Mouse (Mus musculus) kidney, postnatal 14 days (tissue): ENCODE measurements around the gene Klhl2.

Experiments used
- DNase-seq: peaks from one replicate; pipeline ENCODE4 v3.0.0; 2022; ENCODE audit warnings: mixed read lengths

Gene Klhl2

GRCm38 (mm10) chr8:64849897-64850541 is at the start of gene Klhl2:
Gene Klhl2, minus strand, starts transcription at chr8:64850017.
- DNase-seq: peak; percentile 88

- no peak for DNase-seq
Measured at GRCm38 (mm10) chr8:64898710-64899109, 48.9 kb upstream of the Klhl2 start.

DNA sequence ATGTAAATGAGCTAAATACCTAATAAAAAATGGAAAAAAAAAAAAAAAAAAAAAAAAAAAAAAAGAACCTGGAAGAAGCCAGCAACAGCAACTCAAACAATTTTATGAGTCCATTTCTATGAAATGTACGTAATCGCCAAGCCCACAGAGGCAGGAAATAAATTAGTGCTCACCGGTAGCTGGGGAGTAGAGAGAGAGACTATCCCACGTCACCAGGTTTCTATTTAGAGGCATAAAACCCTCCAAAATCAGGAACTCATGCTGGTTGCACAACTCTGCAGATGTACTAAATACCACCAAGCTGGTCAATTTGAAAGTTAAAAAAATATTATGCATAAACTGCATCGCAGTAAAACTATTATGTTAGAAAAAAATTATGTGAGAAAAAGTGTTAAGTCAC is 46.9 kb upstream of the Klhl2 start:
- DNase-seq: no peak

DNA sequence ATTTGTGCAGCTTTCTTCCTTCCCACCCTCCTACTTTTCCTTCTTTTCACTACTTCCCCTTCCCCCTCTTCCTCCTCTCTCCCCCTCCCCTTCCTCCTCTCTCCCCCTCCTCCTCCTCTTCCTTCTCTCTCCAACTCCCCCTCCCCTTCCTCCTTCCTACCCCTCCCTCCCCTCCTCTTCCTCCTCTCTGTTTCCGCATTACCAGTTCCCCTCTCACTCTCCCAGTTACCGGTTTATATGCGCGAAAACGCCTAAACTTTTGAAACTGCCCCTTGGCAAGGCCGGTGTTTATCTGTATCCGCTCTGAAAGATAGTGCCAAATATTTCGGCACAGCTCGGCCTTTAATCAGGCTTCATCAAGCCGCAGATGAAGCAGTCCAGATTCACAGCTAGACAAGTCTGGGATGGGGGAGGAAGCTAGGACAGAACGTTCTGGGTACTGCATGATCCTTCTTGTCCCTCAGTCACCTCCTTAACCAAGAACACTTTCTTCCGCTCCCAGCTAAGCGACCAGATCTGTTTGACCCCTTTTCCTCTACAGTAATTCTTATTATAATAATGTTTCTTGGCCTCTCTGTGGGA is 30.9 kb upstream of the Klhl2 start:
- peak; percentile 72 for DNase-seq

DNA sequence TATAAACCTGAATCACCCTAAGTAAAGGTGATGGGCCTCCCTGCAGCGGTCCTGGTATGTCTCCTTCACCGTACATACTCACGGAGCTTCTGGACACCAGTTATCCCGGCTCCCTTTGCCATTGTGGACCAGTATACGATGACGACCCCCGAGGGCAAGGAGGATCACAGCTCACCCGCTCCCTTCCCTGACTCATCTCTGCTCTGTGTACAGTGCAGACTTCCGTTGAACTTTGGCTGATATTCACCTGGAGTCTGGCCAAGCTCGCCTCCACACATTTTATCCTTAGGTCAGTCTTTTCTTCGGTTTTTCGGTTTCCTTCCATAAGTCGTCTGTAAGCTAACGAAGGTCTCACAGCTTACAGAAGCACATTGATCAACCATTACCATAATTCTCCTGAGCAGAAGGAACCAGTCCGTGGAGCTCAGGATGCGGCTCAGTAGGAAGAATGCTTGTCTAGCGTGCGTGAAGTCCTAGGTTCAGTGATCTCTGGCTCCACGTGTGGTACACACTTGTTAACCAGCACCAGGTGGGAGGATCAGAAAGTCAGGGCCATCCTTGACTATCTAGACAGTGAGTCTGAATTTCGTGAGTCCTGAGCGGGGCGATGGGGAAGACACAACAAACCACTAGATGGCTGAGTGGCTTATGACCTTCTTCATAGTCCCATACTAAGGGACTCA is 28.0 kb upstream of the Klhl2 start:
- peak; percentile 48 for DNase-seq

DNA sequence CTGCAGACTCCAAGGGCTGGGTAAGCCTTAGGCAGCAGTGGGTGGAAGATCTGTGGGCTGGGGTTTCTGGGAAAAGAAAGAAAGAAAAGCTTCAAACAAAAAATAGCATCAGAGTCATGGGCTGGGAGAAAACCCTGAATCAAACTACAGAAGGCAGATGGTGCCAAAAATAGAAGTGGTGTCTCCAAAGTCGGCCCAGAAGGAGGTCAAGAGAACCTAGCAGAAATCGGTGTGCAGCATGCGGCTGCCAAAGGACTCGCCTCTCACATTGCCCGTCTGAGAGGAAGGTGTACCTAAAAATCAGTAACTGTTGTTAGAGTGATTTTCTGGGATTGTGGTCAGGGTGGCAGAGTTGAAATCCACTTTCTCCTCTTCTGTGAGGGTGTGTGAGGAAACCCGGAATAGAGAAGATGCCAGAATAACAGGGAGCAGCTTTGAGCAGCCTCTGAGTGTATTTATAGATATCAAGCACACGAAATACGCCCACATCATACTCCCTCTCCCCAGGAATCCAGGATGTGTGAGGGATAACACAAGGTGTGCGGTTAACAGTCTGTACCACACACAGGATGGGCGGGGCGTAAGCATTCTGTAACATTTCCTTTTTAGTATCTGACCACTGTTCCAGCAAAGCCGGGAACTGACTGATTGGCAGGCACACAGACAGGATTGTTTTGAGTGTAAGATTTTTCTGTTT is 21.8 kb upstream of the Klhl2 start:
- no peak for DNase-seq

- DNase-seq: no peak
Measured at GRCm38 (mm10) chr8:64870218-64870617, 20.4 kb upstream of the Klhl2 start.

GRCm38 (mm10) chr8:64849091-64849896 is 523 bp downstream of the Klhl2 start:
- DNase-seq: no peak

DNA sequence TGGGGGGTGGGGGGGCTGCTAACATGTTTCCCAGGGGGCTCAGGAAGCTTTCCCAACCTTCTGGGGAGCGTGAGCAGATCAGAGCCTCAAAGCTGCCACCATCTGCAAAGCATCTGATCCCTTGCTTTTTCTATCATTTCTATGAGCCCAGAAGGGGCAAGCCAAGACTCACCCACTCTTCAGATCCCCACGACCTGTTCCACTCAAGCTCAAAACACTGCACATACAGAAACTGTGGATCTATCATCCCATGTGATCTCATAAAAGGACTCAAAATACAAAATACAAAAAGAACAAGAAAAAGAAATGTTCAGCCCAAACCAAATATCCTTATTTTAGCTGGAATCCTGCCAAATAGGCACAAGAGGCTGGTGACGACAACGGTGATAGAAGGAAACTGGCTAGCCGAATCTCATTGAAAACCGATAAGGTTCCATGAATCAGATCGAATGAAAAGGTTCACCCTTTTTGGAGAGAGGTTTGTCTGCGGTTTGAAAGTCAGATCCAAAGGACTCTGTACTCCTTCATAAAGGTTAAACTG is 1.5 kb downstream of the Klhl2 start:
- DNase-seq: no peak

DNA sequence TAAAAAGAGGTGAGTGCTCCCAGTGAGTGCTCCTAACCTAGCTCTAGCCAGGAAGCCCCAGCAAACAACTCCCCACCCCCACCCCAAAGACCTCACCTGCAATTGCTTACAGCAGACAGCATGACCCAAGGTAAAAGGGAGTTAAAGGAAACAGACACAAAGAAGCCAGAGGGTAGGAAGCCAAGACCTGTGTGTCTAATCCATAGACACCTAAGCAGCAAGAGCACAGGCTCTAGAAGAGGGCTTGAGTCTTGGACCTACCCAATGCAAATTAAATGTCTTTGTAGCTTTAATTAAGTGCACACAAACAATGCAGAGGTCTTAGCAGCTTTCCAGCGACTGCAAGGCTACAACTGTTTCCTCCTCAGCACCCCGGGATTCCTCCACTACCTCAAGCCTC is 2.2 kb downstream of the Klhl2 start:
- no peak for DNase-seq

- DNase-seq: no peak
Measured at GRCm38 (mm10) chr8:64847241-64847640, 2.6 kb downstream of the Klhl2 start.

- no peak for DNase-seq
Measured at GRCm38 (mm10) chr8:64845314-64845713, 4.5 kb downstream of the Klhl2 start.

GRCm38 (mm10) chr8:64844043-64844481 is 5.8 kb downstream of the Klhl2 start:
- DNase-seq: no peak

- no peak for DNase-seq
Measured at GRCm38 (mm10) chr8:64843168-64843567, 6.6 kb downstream of the Klhl2 start.

DNA sequence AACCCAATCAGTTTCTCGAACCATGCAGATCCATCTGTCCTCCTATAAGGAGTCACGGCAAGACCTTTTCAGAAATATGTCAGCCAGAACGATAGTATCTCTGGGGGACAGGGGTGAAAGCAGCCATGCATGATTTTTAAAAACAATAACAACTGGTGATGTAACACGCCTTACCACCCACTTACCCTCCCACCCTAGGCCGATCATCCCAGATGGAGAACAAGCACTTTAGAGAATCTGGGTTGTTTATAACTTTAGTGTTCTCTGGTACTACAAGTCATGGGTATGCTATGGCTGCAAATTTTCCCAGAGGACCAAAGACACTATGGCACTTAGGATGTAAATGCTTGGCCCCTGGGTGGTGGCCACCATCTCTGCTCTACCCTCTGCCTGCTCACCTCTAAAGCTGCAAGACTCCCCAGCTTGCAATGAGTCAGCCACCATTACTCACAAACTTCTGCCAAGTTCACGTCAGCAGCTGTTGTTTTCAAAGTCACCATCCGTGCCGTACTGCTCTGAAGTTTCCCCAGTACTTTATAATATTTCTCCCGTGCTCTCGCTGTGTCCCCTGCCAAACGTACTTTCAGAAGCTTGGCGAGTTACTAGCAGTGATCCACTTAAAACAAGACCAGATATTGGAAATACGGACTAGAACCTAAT is 7.9 kb downstream of the Klhl2 start:
- DNase-seq: no peak

- DNase-seq: no peak
Measured at GRCm38 (mm10) chr8:64839628-64840027, 10.2 kb downstream of the Klhl2 start.

DNA sequence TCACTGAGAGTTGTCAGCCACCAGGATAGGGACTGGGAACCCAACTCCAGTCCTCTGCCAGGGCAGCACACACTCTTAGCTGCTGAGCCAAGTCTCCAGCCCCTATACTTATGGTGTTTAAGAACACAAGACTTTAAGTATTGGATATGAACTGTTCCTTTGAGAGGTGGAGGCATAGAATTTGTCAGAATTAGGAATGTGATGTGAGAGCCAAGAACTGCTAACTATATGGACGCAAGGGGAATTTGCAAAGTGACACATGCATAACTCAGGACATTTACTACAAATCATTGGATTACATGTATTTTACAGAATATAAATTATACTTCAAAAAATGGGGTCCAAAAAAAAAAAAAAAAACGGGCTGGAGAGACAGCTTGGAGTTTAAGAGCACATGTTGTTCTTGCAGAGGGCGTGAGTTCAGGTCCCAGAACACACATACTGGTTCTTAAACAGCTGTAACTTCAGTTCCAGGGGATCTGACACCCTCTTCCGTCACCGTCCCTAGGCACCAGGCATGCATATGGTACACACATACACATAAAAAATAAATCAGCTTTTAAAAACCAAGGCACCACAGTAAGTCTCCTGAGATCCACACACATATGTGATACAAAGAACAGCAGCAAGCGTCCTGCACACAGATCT is 14.2 kb downstream of the Klhl2 start:
- no peak for DNase-seq

DNA sequence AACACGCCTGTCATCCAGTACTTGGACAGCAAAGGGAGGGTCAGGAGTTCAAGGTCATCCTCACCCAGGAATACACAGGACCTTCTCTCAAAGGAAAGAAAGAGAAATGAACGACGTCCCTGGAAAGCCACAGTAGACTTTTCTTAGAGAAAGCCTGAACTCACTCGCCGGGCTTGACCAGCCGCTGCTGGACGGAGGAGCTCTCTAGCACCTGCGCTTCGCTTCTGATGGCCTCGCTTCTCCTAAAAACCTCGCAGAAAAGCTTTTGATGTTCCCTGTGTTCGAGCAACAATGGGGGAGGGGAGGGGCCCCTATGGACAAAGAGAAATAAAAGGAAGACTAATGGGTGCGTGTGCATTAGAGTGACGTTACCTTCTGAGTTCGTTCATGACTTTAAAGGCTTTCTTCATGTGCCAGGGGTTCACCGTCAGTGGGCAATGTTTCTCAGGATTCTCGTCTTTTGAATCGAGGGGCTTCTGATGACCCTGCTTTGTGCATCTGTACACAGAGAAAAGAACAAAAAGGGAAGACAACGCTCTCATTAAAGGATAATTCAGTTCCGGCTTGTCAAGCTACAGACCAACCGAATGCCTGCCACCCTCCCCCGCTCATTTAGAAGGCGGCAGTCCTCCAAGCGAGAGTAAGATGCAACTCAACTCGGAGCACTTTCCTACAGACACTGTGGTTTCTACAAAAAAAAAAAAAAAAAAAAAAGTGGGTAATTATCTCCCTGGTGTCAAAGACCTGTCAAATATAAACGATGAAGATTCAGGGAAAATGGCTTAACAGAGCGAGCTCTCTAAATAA is 15.5 kb downstream of the Klhl2 start:
- no peak for DNase-seq

DNA sequence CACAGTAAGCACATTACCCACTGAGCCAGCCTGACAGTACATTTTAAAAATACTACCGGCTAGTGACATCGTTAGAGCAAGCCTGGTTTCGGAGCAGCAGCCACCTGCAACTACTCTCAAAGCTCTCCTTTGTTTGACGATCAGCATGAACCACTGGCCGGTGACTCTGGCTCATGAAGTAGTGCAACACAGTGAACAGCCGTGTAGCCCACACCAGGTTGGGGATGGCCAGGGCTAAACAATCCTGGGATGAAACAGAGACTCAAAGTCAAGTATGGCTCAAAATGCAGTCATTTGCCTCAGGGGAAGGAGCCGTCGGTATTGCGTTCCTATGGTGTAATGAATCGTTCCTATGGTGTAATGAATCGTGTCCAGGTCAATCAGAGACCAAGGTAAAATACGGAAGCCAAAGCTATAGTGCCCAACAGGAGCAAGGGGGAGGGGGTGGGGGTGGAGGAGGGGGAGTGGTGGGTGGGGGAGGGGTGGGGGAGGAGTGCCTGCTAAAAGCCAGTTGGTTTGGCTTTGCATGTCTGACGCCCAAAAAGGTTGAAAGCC is 17.2 kb downstream of the Klhl2 start:
- no peak for DNase-seq

GRCm38 (mm10) chr8:64831656-64832055 is 18.2 kb downstream of the Klhl2 start:
- no peak for DNase-seq
